Mouse (Mus musculus) CD4-positive, CD25-positive, alpha-beta regulatory T cell, adult 4 months (primary cell): ENCODE measurements around the gene Cox14. TPM values are rescaled to one million over a fixed set of nuclear protein-coding genes. Genes with fewer than 3 reads are reported as not detected.
"Not testable (repeated sequence)": the region's sequence is repeated elsewhere in the genome, so short reads cannot be mapped to it uniquely, and the experiment has no call there.

Source experiments
- ATAC-seq: one replicate; pipeline ENCODE4 v1.8.0; 2017
- polyA plus RNA-seq, 2 experiments: library from polyadenylated mRNA; unstranded; fragments of 100-300 nt; shearing (Covaris generic); gene quantifications; one replicate each; pipeline ENCODE4 v1.2.1; 2017

Cox14 gene
- polyA plus RNA-seq, 2 experiments from 2014 or later: 139 to 168 TPM

DNA sequence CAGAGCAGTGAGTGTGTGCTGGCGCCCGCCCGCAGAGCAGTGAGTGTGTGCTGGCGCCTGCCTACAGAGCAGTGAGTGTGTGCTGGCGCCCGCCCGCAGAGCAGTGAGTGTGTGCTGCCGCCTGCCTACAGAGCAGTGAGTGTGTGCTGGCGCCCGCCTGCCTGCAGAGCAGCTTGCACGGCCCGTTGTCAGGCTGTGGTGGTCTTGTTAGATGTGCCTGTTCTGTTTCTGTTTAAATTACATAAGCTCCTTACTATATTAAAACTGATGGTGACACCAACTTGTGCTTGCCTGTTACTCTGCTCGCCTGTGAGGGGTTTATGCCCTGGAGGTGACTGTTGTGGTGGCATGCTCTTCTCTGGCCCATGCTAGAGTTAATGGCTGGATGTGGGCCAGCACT lies 17.2 kb upstream of the Cox14 start:
- no peak for ATAC-seq

DNA sequence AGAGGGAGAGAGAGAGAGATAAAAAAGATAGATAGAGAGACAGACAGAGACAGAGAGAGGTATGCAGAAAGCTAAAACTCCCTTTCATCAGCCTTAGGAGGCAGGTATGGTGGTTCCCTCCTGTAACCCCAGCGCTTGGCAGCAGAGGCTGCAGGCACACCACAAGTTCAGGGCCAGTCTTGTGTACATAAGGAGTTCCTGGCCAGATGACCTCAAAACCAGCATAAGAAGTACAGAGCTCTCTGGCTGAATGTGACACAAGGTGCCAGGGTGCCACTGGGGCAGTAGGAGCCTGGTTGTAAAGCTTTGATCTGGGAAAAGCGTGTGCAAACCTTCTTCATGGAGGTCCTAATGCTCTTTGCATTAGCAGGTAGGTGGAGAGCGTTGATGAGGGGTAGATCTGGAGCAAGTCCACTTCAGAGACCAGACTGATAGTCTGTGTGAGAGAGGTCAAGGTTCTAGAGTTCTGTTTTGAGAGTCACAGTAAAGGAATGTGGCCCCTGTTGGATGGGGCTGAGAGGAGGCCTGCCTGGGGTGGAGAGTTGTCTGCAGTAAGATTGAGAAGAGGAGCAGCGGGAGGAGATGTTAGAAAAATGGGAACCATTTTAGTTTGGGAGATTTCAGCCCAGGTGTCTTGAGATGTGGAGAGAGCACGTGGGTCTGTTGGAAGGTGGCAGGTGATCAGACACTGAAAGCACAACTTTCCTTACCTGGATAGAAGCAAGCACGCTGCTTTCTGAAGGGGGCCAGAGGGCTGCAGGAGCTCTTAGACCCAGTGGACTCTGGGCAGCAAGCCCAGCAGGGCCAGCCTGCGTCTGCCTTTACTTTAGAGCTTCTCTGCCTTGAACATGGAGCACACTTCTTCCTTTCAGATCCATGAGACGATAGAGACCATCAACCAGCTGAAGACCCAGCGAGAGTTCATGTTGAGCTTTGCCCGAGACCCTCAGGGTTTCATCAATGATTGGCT lies 14.9 kb upstream of the Cox14 start:
- no peak for ATAC-seq

DNA sequence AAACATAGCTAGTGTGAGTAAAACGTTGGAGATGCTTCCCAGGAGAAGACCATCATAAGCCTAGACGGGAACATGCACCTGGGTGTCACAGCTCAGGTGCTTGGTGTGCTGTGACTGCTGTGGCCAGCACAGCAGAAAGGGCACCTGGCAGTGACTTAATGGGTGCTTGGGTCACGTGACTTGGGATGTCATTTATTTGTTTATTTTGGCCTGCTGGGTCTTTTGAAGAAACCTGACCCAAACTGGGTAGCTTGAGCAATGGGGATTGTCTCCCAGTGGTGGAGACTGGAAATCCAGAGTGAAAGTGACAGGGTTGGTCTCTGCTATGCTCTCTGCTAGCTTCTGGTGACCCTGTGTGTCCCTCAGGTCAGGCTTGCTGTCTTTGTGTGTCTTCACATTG lies 13.9 kb upstream of the Cox14 start:
- ATAC-seq: no peak

DNA sequence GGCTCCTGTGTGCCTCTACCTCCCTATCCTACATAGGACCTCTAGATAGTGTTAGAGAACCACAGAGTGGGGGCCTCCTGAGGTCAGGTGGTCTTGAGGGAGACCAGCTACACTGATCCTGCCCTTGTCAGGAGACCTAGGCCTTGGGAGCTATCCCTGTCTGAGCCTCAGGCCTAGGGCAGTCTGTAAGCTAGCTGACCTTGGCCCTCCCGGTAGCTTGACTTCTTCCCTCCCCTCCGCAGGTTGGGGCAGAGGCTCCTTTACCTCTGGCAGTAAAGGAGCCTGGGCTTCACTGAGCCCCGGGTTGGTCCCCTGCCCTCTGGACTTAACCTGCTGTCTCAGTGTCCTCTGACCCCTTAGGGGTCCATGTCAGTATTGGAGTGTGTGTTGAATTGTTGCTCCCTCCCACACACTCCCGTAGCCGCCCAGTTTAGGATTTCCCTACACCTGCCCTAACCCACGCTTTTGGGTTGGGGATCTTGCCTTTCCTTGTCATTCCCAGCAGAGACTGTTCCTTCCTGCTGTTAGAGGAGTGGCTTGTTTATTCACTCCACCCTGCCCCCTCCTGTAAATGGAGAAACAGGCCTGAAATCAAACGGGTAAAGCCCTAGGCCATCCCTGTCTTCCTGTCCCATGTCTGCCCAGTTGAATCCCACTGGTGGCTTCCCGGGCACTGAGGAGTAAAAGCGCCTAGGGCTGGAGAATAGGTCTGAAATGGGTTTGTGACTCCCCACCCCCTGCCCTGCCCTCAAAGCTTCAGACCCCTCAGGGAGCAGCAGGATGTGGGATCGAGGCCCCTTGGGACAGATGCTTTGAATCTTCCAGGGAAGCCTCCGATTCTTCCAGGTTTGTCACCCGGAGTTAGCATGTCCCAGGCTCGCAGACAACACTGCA lies 12.5 kb upstream of the Cox14 start:
- ATAC-seq: no peak

DNA sequence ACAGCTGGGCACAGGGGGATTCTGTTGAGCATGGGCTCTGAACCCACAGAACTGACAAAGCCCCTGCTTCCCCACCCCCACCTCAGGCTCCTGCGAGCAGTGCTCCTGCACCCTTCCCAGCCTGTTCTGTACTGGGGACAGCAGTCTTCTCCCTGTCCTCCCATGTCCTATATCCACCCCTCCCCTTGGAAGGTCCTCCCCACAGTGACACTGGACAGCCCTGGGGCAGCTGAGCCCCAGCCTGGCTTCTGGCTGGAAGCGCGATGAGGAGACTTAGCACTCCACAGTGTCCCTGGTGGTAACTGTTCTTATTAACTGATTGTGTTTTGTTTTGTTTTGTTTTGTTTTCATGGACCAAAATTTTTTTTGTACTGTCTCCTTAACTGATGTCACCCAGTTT lies 11.8 kb upstream of the Cox14 start:
- no peak for ATAC-seq

DNA sequence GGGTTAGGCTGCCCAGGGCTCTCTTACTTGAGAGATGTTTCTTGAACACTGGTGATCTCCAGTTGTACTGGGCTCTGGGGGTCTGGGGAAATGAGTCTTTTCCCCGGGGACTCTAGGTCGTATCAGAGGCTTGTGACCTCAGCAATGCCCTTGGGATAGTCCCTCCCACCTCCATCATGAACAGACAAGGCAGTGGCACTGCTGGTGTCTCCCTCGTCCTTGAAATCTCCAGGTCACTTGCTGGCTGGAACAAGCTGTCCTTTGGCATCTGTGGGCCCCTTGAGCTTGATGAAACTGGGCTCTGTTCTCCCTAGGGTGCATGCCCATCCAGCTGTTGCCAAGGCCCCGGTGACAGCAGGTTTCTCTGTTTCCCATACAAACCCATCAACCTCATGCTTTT lies 11.2 kb upstream of the Cox14 start:
- ATAC-seq: no peak

DNA sequence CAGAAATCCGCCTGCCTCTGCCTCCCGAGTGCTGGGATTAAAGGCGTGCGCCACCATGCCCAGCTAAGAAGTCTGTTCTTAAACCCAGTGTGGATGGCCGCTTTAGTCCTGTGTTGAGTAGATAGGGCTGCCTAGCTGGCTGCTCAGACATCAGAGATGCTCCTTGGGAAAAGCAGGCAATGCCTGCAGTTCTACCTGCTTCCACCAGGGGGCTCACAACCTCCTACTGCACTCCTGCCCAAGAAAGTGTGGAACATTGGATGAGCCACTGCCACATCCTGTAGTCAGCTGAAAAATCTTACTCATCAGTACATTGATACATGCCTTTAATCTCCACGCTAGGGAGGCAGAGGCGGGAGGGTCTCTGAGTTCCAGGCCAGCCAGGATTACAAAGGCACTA lies 10.6 kb upstream of the Cox14 start:
- ATAC-seq: peak; percentile 81

DNA sequence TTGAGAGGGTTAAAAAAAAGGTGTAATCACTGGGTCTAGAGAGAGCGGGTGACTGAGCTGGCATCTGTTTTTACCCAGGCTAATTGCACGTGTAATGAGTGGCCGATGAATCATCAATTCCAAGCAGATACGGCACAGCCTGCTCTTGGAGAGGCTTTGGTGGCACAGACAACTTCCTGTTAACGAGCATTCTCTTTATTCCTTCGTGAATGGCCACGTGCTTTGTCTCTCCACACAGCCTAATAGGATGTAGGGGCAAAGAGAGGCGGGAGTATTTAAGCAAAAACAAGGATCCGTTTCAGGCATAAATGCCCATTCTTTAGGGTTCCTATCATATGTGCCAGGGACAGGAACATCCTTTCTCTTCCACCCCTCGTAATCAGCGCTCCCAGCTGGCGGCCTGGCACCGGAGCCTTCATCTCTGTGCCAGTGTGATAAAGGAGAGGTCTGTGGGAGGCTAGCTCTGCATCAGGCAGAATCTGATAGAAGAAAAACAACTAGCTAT lies 10.0 kb upstream of the Cox14 start:
- no peak for ATAC-seq

DNA sequence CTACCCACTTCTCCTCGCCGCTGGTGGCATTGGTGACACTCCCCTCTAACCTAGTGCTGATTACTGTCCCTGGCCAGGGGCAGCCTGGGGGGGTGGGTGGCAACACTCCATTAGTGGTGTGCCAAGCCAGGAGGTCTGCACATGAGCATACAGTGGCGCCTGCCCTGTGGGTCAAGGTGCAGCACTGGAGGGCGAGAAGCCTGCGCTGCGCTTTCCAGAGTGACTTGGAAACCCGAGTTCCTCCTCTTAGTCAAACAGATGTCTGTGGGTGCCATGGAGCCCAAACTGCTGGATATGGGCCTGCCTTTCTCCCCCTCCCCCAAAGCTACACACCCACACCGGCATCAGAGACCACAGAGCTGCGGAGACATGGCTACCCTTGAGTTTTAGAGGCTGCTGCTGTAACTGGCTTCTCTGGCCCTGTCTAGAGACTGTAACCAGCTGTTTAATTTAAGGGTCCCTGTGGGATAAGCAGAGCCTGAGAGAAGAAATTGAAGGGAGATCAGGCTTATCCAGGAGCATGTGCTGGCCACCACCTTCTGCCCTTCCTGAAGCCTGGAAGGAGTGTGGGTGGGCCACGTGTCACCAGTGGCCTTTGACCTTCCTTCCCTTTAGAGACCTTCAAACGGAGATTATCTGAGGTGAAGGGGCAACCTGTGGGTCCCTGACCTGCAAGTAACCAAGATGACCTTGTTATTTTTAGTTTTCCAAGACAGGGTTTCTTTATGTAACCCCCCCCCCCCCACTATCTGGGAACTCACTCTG lies 9.3 kb upstream of the Cox14 start:
- ATAC-seq: no peak

DNA sequence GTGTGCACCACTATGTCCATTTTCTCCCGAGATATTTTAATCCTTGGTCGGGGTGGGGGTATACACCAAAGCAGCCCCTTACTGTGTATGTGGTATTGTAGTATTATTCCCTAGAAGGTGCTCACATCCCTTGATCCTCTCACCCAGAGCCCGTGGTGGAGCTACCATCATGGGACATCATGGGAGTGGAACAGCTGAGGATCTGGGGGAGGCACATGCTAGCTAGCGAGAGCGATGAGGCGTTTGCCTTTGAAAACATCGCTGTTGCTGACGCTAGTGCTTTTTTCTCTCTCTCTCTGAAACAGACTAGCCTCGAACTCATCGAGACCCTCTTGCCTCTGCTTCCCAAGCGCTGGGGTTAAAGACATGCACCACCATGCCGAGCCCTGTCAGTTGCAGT lies 8.6 kb upstream of the Cox14 start:
- ATAC-seq: no peak

DNA sequence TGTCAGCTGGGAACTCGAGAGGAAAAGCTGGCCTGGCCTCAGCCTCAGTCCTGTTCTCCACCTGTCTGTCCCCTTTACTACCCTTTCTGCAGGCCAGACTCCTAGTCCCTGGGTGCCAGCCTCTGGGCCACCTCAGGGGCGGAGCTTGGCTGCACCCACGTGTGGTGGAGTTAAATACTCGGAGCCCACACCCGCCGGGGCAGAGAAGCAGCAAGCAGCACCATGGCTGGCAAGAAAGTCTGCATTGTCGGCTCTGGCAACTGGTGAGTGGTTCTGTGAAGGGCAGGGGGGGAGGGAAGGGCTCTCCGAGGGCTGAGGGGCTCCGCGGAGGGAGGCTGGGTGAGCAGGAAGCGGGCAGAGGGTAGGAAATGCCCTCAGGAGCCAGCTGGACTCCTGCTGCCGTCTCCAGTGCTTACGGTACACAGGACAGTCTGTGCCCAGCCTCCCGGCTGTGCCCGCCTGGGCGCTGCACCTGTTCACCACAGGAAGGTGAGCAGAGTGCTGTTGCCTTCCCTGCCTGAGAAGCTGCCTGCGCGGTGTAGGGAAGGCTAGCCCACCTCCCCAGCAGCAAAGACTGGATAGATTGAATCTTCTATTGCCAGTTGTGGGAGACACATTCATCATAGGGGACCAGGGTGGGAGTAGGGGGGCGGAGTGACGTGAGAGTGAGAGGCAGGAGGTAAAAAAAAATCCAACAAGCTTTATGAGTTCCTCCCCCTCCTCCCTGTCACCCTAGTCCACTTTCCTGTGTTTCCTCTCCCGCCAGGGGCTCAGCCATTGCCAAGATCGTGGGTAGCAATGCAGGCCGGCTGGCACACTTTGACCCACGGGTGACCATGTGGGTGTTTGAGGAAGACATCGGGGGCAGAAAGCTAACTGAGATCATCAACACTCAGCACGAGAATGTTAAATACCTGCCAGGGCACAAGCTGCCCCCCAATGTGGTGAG lies 7.8 kb upstream of the Cox14 start, which contains the start of gene Gpd1:
Gpd1 (plus strand) TSS at position 130 of the 949 bp plus-strand sequence.
- no peak for ATAC-seq

DNA sequence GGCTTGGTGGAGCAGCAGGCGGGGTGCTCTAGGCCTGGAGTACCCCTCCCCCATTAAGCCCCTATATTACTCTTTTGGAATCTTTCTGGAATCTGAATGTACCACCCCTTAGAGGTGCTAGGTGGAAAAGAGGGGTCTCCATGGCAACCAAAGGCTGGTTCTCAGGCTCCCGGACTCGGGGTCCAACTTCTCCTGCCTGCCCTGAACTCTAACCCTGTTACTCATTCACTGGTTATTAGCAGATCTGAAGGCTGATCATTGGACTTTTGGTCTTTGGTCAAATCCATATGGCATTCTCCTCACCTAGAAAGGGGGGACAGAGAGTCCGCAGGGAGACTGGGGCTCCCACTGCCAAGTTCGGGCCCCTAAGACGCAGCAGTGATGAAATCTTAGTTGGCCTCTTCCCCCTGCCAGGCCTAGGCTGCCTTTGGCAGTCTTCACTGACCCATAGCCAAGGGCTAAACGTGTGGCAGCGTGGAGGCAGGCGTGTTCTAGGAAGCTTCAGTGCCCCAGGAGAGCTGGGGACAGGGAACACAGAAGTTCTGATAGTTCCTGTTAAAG lies 6.9 kb upstream of the Cox14 start:
- ATAC-seq: no peak

DNA sequence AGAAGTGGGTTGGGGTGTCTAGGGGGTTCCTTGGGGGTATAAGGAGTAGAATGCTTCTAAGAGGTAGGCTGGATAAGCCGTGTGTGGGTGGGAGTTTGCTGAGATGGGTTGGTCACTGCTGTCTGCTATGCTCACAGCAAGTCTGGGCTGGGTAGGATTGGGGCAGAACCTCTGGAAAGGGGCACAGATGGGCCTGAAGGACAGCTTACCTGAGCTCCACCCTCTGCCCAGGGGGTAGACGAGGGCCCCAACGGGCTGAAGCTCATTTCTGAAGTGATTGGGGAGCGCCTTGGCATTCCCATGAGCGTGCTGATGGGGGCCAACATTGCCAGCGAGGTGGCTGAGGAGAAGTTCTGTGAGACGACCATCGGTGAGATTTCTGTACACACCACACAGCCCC lies 5.6 kb upstream of the Cox14 start:
- no peak for ATAC-seq

DNA sequence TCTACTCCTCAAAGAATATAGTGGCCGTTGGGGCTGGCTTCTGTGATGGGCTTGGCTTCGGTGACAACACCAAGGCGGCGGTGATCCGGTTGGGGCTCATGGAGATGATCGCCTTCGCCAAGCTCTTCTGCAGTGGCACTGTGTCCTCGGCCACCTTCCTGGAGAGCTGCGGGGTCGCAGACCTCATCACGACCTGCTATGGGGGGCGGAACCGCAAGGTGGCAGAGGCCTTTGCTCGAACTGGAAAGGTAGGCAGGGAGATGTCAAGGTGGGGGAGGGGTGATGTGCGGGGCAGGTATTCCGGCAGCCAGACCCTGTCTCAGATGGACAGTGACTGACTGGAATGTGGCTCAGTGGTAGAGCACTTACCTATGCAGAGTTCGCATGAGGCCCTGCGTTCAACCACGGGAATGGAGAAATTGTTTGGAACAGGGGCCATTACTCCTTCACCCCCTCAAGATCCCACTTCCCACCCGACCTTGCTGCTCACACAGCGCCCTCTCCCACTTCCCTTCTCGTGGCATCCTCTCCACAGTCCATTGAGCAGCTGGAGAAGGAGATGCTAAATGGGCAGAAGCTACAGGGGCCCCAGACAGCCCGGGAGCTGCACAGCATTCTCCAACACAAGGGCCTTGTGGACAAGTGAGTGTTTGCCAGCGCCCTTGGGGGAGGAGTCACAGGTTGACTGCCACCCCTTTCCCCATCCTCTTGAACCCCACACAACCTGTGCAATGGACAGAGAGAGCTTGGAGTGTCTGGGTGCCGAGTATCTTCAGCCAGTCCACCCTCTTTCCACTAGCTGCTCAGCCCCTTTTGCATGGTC lies 3.3 kb upstream of the Cox14 start:
- ATAC-seq: no peak

DNA sequence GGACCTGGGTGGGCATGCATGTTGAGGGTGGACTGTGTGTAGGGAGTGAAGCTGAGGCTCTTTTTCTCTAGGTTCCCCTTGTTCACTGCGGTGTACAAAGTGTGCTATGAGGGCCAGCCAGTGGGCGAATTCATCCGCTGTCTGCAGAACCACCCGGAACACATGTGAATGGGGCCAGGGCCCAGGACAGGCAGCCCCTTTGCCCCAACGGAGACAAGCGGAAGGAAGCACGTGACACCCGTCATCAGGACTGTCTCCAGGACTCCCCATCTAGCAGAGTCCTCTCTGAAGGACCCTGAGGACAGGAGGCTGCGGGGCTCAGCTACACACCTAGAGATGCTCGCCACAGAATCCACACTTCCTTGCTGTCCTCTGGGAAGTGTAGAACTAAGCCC lies 2.3 kb upstream of the Cox14 start:
- no peak for ATAC-seq

DNA sequence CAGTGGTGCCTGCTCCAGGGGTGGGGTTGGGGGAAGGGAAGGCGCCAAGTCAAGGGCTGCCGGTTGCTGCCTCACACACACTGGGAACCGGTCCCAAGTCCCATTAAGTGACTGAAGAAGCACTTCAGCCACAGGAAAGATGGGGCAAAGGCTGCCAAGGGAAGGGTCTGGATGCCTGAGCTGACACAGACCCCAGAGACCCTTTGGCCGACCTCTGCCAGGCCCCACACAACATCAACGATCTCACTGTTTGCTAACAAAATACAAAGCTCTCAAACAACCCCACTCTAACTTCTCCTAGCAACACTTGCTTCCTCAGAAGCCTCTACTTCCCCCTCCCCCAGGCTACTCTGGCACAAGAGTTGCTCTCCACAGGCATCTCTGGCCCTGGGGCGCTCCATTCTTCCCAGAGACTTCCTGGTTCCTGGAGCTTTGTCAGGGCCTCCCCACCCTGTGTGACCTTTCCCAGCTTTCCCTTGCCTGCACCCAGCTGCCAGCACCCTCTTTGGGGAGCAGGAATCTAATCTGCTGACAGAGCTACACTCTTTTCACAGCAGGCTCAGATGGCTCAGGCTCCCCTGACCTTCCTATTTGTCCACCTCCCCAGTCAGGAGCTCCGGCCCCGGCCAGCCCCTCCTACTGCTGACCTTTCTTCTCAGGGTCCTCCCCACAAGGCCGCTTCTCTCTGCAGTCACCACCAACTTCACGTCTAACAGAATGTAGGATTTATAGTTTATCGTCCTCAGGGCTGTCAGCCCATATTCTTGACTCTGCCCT lies 1.7 kb upstream of the Cox14 start:
- no peak for ATAC-seq

DNA sequence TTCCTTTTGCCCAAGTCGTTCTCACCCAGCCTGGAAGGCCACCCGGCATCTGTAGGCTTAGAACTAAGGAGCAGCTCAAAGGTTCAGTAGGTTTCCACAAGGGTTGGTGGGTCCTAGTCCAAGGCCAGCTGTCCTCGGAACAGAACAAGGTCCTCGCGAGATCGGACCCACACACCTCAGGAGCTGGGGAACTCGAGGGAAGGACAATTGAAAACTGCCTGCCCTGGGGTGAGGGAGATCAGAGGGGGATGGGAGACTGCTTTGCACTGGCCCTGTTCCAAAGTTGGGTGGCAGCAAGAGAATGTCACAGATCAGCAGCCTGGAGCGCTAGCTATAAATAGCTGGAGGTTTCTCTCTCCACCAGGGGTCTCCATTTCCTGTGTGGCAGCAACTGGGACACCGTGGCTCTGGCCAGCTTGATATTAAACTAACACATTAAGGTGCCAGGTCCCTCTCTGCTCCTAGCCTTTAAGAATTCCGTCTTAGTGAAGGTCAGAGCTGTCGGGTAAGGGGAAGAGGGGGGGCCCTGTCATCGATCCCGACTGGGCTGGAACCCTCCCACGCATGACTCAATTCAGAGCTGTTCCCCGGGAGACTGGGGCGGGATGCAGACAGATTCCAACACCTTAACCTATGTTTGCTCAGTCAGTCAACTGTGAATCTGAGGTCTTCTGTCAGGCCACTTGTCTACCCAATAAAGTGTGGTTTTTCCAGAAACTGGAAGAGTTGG lies 961 bp upstream of the Cox14 start:
- no peak for ATAC-seq

DNA sequence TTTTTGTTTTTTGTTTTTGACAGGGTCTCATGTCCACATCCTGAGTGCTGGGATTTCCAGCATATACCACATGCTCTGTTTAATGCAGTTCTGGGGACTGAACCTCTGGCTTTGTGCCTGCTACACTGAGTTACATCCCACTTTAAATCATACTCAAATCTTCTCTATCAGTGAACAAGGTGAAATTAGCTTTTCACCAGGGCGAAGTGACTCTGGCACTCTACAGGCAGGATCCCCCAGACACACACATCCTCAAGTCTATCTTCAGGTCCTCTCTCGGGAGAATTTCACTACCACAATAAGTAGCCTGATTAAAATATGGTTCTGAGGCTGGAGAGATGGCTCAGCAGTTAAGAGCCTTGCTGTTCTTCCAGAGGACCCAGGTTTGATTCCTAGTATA lies 1.1 kb downstream of the Cox14 start:
- no peak for ATAC-seq

DNA sequence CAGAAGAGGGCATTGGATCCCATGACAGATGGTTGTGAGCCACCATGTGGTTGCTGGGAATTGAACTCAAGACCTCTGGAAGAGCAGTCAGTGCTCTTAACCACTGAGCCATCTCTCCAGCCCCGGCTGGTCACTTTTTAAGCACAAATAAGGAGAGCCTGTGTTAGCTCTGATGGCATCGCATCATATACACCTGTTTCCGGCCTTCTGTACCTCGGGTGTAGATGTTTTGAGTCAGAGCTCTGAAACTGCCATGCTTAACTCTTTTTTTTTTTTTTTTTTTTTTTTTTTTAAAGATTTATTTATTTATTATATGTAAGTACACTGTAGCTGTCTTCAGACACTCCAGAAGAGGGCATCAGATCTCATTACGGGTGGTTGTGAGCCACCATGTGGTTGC lies 1.6 kb downstream of the Cox14 start:
- not testable (repeated sequence) for ATAC-seq
